13 mouse cellular contexts compared by ENCODE assay signal in the genomic region with DNA sequence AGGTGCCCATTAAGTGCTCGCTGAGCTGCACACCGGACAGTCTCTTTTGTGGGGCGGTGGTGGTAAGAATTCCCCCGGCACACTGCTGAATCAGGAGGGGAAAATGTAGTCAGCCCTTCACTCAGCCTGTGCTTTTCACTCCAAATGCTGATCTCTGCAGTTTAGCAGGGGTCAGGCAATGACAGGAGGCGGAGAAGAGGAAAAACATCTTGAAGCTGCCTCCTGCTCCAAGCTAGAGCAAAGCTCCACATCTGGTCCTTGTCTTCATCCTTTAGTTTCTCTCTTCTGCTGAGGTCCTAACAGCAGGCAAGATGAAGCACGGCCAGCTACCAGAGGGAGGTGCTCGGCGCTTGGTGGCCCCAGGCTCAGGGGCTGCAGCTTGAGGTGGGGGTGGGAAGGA. TPM values are rescaled to one million over a fixed set of nuclear protein-coding genes. Genes with fewer than 3 reads are reported as not detected.
DNase-seq lines count a peak whose midpoint lies in the region; ATAC-seq and TF ChIP-seq lines count a peak whose summit lies in the region.
"Had no signal": no experiment of that assay in that cellular context is flagged by ENCODE, and none has a peak within 500 bp of the region (broad histone marks: within the 10 kb centered on the region; RNA-seq: fewer than 3 reads in every experiment).

No protein-coding gene starts in this region.

- no peak for TF ChIP-seq EP300 in liver, postnatal 0 days (IDR thresholded peaks at IDR 0.05; ENCODE audit: low read depth)

- no peaks in the 10 kb centered on the region for H3K79me2 ChIP-seq in liver, adult 2 months (ENCODE audit: control insufficient read depth, insufficient read depth, low read length)

- no peak overlapping the region for H3K4me2 ChIP-seq in liver, postnatal 0 days (ENCODE audit: low read depth, low read length)
- no peak overlapping the region for H3K4me2 ChIP-seq in intestine, postnatal 0 days (replicated peaks; ENCODE audit: low read depth)
- H3K4me2 ChIP-seq in liver, embryonic 12.5 days = peak overlapping the region; percentile 12
- no peak overlapping the region; the same call in 1 of the 2 replicates for H3K4me2 ChIP-seq in stomach, embryonic 15.5 days
- no peak overlapping the region for H3K4me2 ChIP-seq in forebrain, embryonic 16.5 days (ENCODE audit: low read length)
- no peak overlapping the region for H3K4me2 ChIP-seq in hindbrain, embryonic 12.5 days (replicated peaks)
- H3K4me2 ChIP-seq: embryonic facial prominence, embryonic 12.5 days; midbrain, embryonic 15.5 days had no signal

- H3K27ac ChIP-seq in liver, adult 2 months (replicated peaks; ENCODE audit: insufficient read depth, low read depth, low read length) = peak overlapping the region; percentile 76
- H3K27ac ChIP-seq in liver, postnatal 0 days (ENCODE audit: low read depth) = no peak overlapping the region
- no peak overlapping the region for H3K27ac ChIP-seq in intestine, postnatal 0 days (ENCODE audit: low read depth, low read length)
- H3K27ac ChIP-seq in liver, embryonic 12.5 days = 0 out of 2 replicates have a peak overlapping the region, but pooled peaks have one; percentile 20
- H3K27ac ChIP-seq in stomach, embryonic 15.5 days = peak overlapping the region; percentile 73
- H3K27ac ChIP-seq in forebrain, embryonic 16.5 days (ENCODE audit: low read length) = no peak overlapping the region
- no peak overlapping the region for H3K27ac ChIP-seq in hindbrain, embryonic 12.5 days
- H3K27ac ChIP-seq: embryonic facial prominence, embryonic 12.5 days; midbrain, embryonic 15.5 days had no signal

- DNase-seq in liver, adult 2 months (ENCODE audit: extremely low read depth, low read depth, low spot score) = no peak
- no peak for DNase-seq in liver, postnatal 0 days
- DNase-seq in spleen, adult 18-20 months = no peak
- DNase-seq: cerebellum, adult 8-10 months had no signal

- H3K9me3 ChIP-seq in liver, postnatal 0 days (ENCODE audit: low read length) = no peaks in the 10 kb centered on the region
- H3K9me3 ChIP-seq in intestine, postnatal 0 days (ENCODE audit: control insufficient read depth) = no peaks in the 10 kb centered on the region
- no peaks in the 10 kb centered on the region for H3K9me3 ChIP-seq in liver, embryonic 12.5 days (replicated peaks)
- H3K9me3 ChIP-seq in stomach, embryonic 15.5 days = no peaks in the 10 kb centered on the region
- H3K9me3 ChIP-seq in forebrain, embryonic 16.5 days (ENCODE audit: control insufficient read depth, low read length) = no peaks in the 10 kb centered on the region
- no peaks in the 10 kb centered on the region for H3K9me3 ChIP-seq in hindbrain, embryonic 12.5 days (replicated peaks)
- H3K9me3 ChIP-seq: embryonic facial prominence, embryonic 12.5 days; midbrain, embryonic 15.5 days had no signal

- peak overlapping the region; percentile 22; the same call in 1 of the 2 replicates for H3K4me3 ChIP-seq in liver, adult 2 months (ENCODE audit: insufficient read depth, low read depth, low read length)
- H3K4me3 ChIP-seq in liver, postnatal 0 days (ENCODE audit: low read depth, low read length) = no peak overlapping the region
- no peak overlapping the region for H3K4me3 ChIP-seq in intestine, postnatal 0 days (ENCODE audit: low read depth, low read length)
- H3K4me3 ChIP-seq in liver, embryonic 12.5 days = no peak overlapping the region
- no peak overlapping the region for H3K4me3 ChIP-seq in stomach, embryonic 15.5 days (replicated peaks)
- no peak overlapping the region for H3K4me3 ChIP-seq in forebrain, embryonic 16.5 days (replicated peaks; ENCODE audit: low read length)
- H3K4me3 ChIP-seq in hindbrain, embryonic 12.5 days = no peak overlapping the region
- H3K4me3 ChIP-seq: embryonic facial prominence, embryonic 12.5 days; midbrain, embryonic 15.5 days had no signal

- peaks cover 3% of the 10 kb centered on the region; the same call in 1 of the 2 replicates for H3K4me1 ChIP-seq in liver, adult 2 months (ENCODE audit: control insufficient read depth, insufficient read depth, low read length)
- H3K4me1 ChIP-seq in liver, postnatal 0 days (ENCODE audit: insufficient read depth) = no peaks in the 10 kb centered on the region
- H3K4me1 ChIP-seq in intestine, postnatal 0 days (replicated peaks; ENCODE audit: control insufficient read depth, insufficient read depth, low read length) = peaks cover 7% of the 10 kb centered on the region
- peaks cover 31% of the 10 kb centered on the region for H3K4me1 ChIP-seq in liver, embryonic 12.5 days
- H3K4me1 ChIP-seq in stomach, embryonic 15.5 days = peaks cover 23% of the 10 kb centered on the region
- peaks cover 1% of the 10 kb centered on the region; the same call in 1 of the 2 replicates for H3K4me1 ChIP-seq in forebrain, embryonic 16.5 days (replicated peaks; ENCODE audit: control insufficient read depth, insufficient read depth, low read length)
- peaks cover 2% of the 10 kb centered on the region for H3K4me1 ChIP-seq in hindbrain, embryonic 12.5 days

- H3K9ac ChIP-seq in liver, adult 2 months (ENCODE audit: low read depth, low read length) = no peak overlapping the region
- H3K9ac ChIP-seq in liver, postnatal 0 days (replicated peaks) = no peak overlapping the region
- no peak overlapping the region for H3K9ac ChIP-seq in intestine, postnatal 0 days (ENCODE audit: low read depth, low read length)
- H3K9ac ChIP-seq in liver, embryonic 12.5 days = no peak overlapping the region
- no peak overlapping the region for H3K9ac ChIP-seq in stomach, embryonic 15.5 days
- H3K9ac ChIP-seq in forebrain, embryonic 16.5 days (replicated peaks; ENCODE audit: low read depth, low read length) = no peak overlapping the region
- H3K9ac ChIP-seq in hindbrain, embryonic 12.5 days = no peak overlapping the region
- H3K9ac ChIP-seq: embryonic facial prominence, embryonic 12.5 days; midbrain, embryonic 15.5 days had no signal

- no peaks in the 10 kb centered on the region for H3K36me3 ChIP-seq in liver, adult 2 months (ENCODE audit: control insufficient read depth, insufficient read depth, low read length)
- no peaks in the 10 kb centered on the region for H3K36me3 ChIP-seq in liver, postnatal 0 days (replicated peaks; ENCODE audit: insufficient read depth, low read length)
- no peaks in the 10 kb centered on the region for H3K36me3 ChIP-seq in intestine, postnatal 0 days (ENCODE audit: control insufficient read depth, insufficient read depth)
- no peaks in the 10 kb centered on the region for H3K36me3 ChIP-seq in liver, embryonic 12.5 days
- H3K36me3 ChIP-seq in stomach, embryonic 15.5 days = no peaks in the 10 kb centered on the region
- no peaks in the 10 kb centered on the region for H3K36me3 ChIP-seq in forebrain, embryonic 16.5 days (ENCODE audit: control insufficient read depth, insufficient read depth)
- H3K36me3 ChIP-seq in hindbrain, embryonic 12.5 days = no peaks in the 10 kb centered on the region
- H3K36me3 ChIP-seq: embryonic facial prominence, embryonic 12.5 days; midbrain, embryonic 15.5 days had no signal

- no peaks in the 10 kb centered on the region for H3K27me3 ChIP-seq in liver, adult 2 months (ENCODE audit: control insufficient read depth, insufficient read depth, low read length)
- H3K27me3 ChIP-seq in liver, postnatal 0 days (ENCODE audit: insufficient read depth, low read length) = no peaks in the 10 kb centered on the region
- no peaks in the 10 kb centered on the region for H3K27me3 ChIP-seq in intestine, postnatal 0 days (replicated peaks; ENCODE audit: control insufficient read depth, insufficient read depth, low read length)
- H3K27me3 ChIP-seq in liver, embryonic 12.5 days (replicated peaks) = no peaks in the 10 kb centered on the region
- no peaks in the 10 kb centered on the region for H3K27me3 ChIP-seq in stomach, embryonic 15.5 days (replicated peaks)
- H3K27me3 ChIP-seq in forebrain, embryonic 16.5 days (replicated peaks; ENCODE audit: control insufficient read depth, insufficient read depth, low read length) = no peaks in the 10 kb centered on the region; the same call in none of the 2 replicates
- H3K27me3 ChIP-seq in hindbrain, embryonic 12.5 days = no peaks in the 10 kb centered on the region; the same call in none of the 2 replicates
- H3K27me3 ChIP-seq: embryonic facial prominence, embryonic 12.5 days; midbrain, embryonic 15.5 days had no signal

- ATAC-seq in liver, postnatal 0 days = no peak
- no peak for ATAC-seq in intestine, postnatal 0 days
- no peak for ATAC-seq in liver, embryonic 12.5 days
- peak; percentile 55 for ATAC-seq in stomach, embryonic 15.5 days (ENCODE audit: insufficient read depth, low FRiP score, low read depth)
- ATAC-seq in forebrain, embryonic 16.5 days = no peak
- no peak for ATAC-seq in hindbrain, embryonic 12.5 days (ENCODE audit: low FRiP score)
- ATAC-seq: midbrain, embryonic 15.5 days; Patski had no signal

- 61% methylated on average over 8 of the region's 8 CpGs for WGBS in liver, adult 2 months
- WGBS in liver, postnatal 0 days (ENCODE audit: insufficient replicate concordance) = 66% methylated on average over 8 of the region's 8 CpGs
- 54% methylated on average over 8 of the region's 8 CpGs for WGBS in intestine, postnatal 0 days
- 61% methylated on average over 8 of the region's 8 CpGs for WGBS in liver, embryonic 12.5 days (ENCODE audit: insufficient replicate concordance)
- 44% methylated on average over 8 of the region's 8 CpGs for whole genome bisulfite sequencing in stomach, embryonic 15.5 days
- 78% methylated on average over 8 of the region's 8 CpGs for WGBS in forebrain, embryonic 16.5 days
- 65% methylated on average over 8 of the region's 8 CpGs for WGBS in hindbrain, embryonic 12.5 days

- no peak for TF ChIP-seq POLR2A in liver, adult 2 months (IDR thresholded peaks at IDR 0.05; ENCODE audit: extremely low read depth, insufficient read depth, low read length)

- no peak for TF ChIP-seq CTCF in liver, adult 2 months (IDR thresholded peaks at IDR 0.05; ENCODE audit: low read depth, low read length)
- TF ChIP-seq CTCF in liver, postnatal 0 days (IDR thresholded peaks at IDR 0.05; ENCODE audit: low read depth) = no peak
- peak; percentile 46 for TF ChIP-seq CTCF in intestine, postnatal 0 days (IDR thresholded peaks at IDR 0.05; ENCODE audit: low read depth)

RNA-seq across cellular contexts. Expression of a gene that starts 36.1 kb away (rescaled TPM):
- total RNA-seq in liver, adult 2 months (2014; rRNA removed) = 0.18 and 0.20 TPM in 2 replicates
- 0.09 and 0.50 TPM in 2 replicates for polyA plus RNA-seq in liver, adult 2 months (2012; rRNA removed)
- polyA plus RNA-seq in liver, postnatal 0 days (2015; fragmentation: Nextera tagmentation; extraction: Ambion mirVana) = 0.15 and 0.28 TPM in 2 replicates
- 0.73 and 1.8 TPM in 2 replicates for polyA plus RNA-seq in intestine, postnatal 0 days (2015; fragmentation: Nextera tagmentation; extraction: Ambion mirVana)
- polyA plus RNA-seq in liver, embryonic 12.5 days (2016; fragmentation: Nextera tagmentation; extraction: Ambion mirVana) = 0.23 and 0.49 TPM in 2 replicates
- polyA plus RNA-seq in stomach, embryonic 15.5 days (2015; fragmentation: Nextera tagmentation; extraction: Ambion mirVana) = 0.35 and 0.57 TPM in 2 replicates
- 0.30 TPM in 1 of 2 replicates, not detected in the other for polyA plus RNA-seq in forebrain, embryonic 16.5 days (2015; fragmentation: Nextera tagmentation; extraction: Ambion mirVana)
- 0.53 and 0.83 TPM in 2 replicates for polyA plus RNA-seq in hindbrain, embryonic 12.5 days (2016; fragmentation: Nextera tagmentation; extraction: Ambion mirVana)
- polyA plus RNA-seq: small intestine, adult 2 months had no signal

Comparison
In these comparisons a context has a peak if more than half of its experiments do, and no peak if none do; other contexts are left out.
1. H3K27ac ChIP-seq: peak in liver, adult 2 months (single experiment), liver, embryonic 12.5 days (single experiment) and stomach, embryonic 15.5 days (single experiment); none in liver, postnatal 0 days (single experiment), intestine, postnatal 0 days (single experiment), forebrain, embryonic 16.5 days (single experiment) and hindbrain, embryonic 12.5 days (single experiment).